Mouse (Mus musculus): ENCODE data around the gene 2310057J18Rik. TPM values are rescaled to one million over a fixed set of nuclear protein-coding genes. Genes with fewer than 3 reads are reported as not detected.

2310057J18Rik gene
- polyA plus RNA-seq, 1 experiment, result not detected

- WGBS, result 62% methylated on average over 4 of the region's 4 CpGs
- no peak overlapping the region for H3K27ac ChIP-seq (ENCODE audit: insufficient read depth, low read length)
- H3K27me3 ChIP-seq (ENCODE audit: control insufficient read depth, insufficient read depth, low read length), result no peaks in the 10 kb centered on the region
- TF ChIP-seq POLR2A (IDR thresholded peaks at IDR 0.05; ENCODE audit: low read depth, low read length) (no peak), CTCF (IDR thresholded peaks at IDR 0.05; ENCODE audit: extremely low read depth, insufficient read depth, insufficient read length, insufficient replicate concordance) (no peak)
- DNase-seq (ENCODE audit: low read depth in 1 of 2, low spot score in 2 of 2), result no peak
- no peaks in the 10 kb centered on the region for H3K4me1 ChIP-seq (ENCODE audit: control insufficient read depth, insufficient read depth, insufficient read length)
- no peaks in the 10 kb centered on the region for H3K36me3 ChIP-seq (ENCODE audit: control insufficient read depth, insufficient read depth, low read length)
- no peak overlapping the region for H3K4me3 ChIP-seq (ENCODE audit: extremely low read depth, insufficient read depth, insufficient read length)
These were observed 31.6 kb downstream of the 2310057J18Rik start for GRCm38 (mm10) chr10:28954515-28954914.

Other genes starting within 250 kb of the 2310057J18Rik start
- not detected in 2 replicates for gene Soga3, start 157.5 kb upstream of the 2310057J18Rik start, polyA plus RNA-seq (2012; rRNA removed)
- gene Gm49353, start 212.7 kb upstream of the 2310057J18Rik start, polyA plus RNA-seq (2012; rRNA removed), result not detected in 2 replicates
- gene 9330159F19Rik, start 225.3 kb upstream of the 2310057J18Rik start, polyA plus RNA-seq (2012; rRNA removed), result not detected in 2 replicates

Measured in spleen, adult 2 months (tissue).